Mouse (Mus musculus) MEL-GATA-1-ER (cell line): ENCODE measurements around the gene Mr1.

Experiments
- DNase-seq: peaks from one replicate; pipeline ENCODE4 v3.0.0-alpha.2; 2012; ENCODE audit warnings: low read depth; ENCODE audit errors: extremely low read depth

Mr1 gene

GRCm38 (mm10) chr1:155096620-155097261 is 49.9 kb downstream of the Mr1 start:
- DNase-seq = peak; percentile 74

- DNase-seq = no peak
Observed at GRCm38 (mm10) chr1:155093971-155094707, 52.5 kb downstream of the Mr1 start.

GRCm38 (mm10) chr1:155093145-155093791 is 53.3 kb downstream of the Mr1 start:
- no peak for DNase-seq

GRCm38 (mm10) chr1:155091842-155092800 is 54.5 kb downstream of the Mr1 start:
- no peak for DNase-seq

GRCm38 (mm10) chr1:155091374-155091841 is 55.2 kb downstream of the Mr1 start:
- no peak for DNase-seq

- no peak for DNase-seq
Observed at GRCm38 (mm10) chr1:155090736-155091135, 55.9 kb downstream of the Mr1 start.

GRCm38 (mm10) chr1:155090327-155090726 is 56.3 kb downstream of the Mr1 start:
- no peak for DNase-seq

- DNase-seq = no peak
Observed at GRCm38 (mm10) chr1:155088847-155089603, 57.6 kb downstream of the Mr1 start.

- no peak for DNase-seq
Observed at GRCm38 (mm10) chr1:155088046-155088445, 58.6 kb downstream of the Mr1 start.

GRCm38 (mm10) chr1:155086893-155087292 is 59.7 kb downstream of the Mr1 start:
- no peak for DNase-seq

- DNase-seq = no peak
Observed at GRCm38 (mm10) chr1:155086416-155086815, 60.2 kb downstream of the Mr1 start.

GRCm38 (mm10) chr1:155084839-155085238 is 61.8 kb downstream of the Mr1 start:
- DNase-seq = no peak

- DNase-seq = no peak
Observed at GRCm38 (mm10) chr1:155083271-155084265, 63.0 kb downstream of the Mr1 start.

- no peak for DNase-seq
Observed at GRCm38 (mm10) chr1:155082965-155083268, 63.7 kb downstream of the Mr1 start.

- no peak for DNase-seq
Observed at GRCm38 (mm10) chr1:155082158-155082964, 64.3 kb downstream of the Mr1 start.

- DNase-seq = no peak
Observed at GRCm38 (mm10) chr1:155077675-155078074, 68.9 kb downstream of the Mr1 start.
